Mouse (Mus musculus): ENCODE measurements at regions not wholly inside any gene's neighbourhood (a gene's known extent, or its start where the extent isn't known, plus 50 kb on each side); places are given as distances from the start of the nearest gene placed in this dataset.

- intact Hi-C loops (cut with DNase I; ENCODE audit: low total_unique reads) = loop anchor here (10.0 kb wide), 1 partner anchor 47 kb away; no protein-coding TSS in a partner anchor
- DNase-seq = no peak
These were observed 269.3 kb downstream of the Foxo1 start for GRCm38 (mm10) chr3:52537362-52537911.

GRCm38 (mm10) chr3:52535411-52536021, 267.4 kb downstream of the Foxo1 start:
- intact Hi-C loops (cut with DNase I; ENCODE audit: low total_unique reads) = loop anchor here (10.0 kb wide), 1 partner anchor 49 kb away; no protein-coding TSS in a partner anchor
- no peak for DNase-seq

GRCm38 (mm10) chr3:52534118-52534517, 266.0 kb downstream of the Foxo1 start:
- no peak for DNase-seq

GRCm38 (mm10) chr3:52531686-52532351, 263.7 kb downstream of the Foxo1 start:
- intact Hi-C loops (cut with DNase I; ENCODE audit: low total_unique reads) = loop anchor here (10.0 kb wide), 1 partner anchor 53 kb away; no protein-coding TSS in a partner anchor
- no peak for DNase-seq

More at GRCm38 (mm10) chr3:52534118-52534517, 266.0 kb downstream of the Foxo1 start:
- intact Hi-C loops (cut with DNase I; ENCODE audit: low total_unique reads) = loop anchor here (10.0 kb wide), 1 partner anchor 51 kb away; no protein-coding TSS in a partner anchor

GRCm38 (mm10) chr3:52530406-52530970, 262.4 kb downstream of the Foxo1 start:
- DNase-seq = no peak
- intact Hi-C loops (cut with DNase I; ENCODE audit: low total_unique reads) = loop anchor here (10.0 kb wide), 1 partner anchor 54 kb away; no protein-coding TSS in a partner anchor

GRCm38 (mm10) chr3:52529136-52529535, 261.0 kb downstream of the Foxo1 start:
- intact Hi-C loops (cut with DNase I; ENCODE audit: low total_unique reads) = no loop called here
- DNase-seq = no peak

- intact Hi-C loops (cut with DNase I; ENCODE audit: low total_unique reads) = no loop called here
- no peak for DNase-seq
These were observed 260.4 kb downstream of the Foxo1 start for GRCm38 (mm10) chr3:52528521-52528920.

- no peak for DNase-seq
- intact Hi-C loops (cut with DNase I; ENCODE audit: low total_unique reads) = no loop called here
These were observed 259.6 kb downstream of the Foxo1 start for GRCm38 (mm10) chr3:52527781-52528180.

GRCm38 (mm10) chr3:52527010-52527754, 259.0 kb downstream of the Foxo1 start:
- intact Hi-C loops (cut with DNase I; ENCODE audit: low total_unique reads) = no loop called here

GRCm38 (mm10) chr3:52522886-52523285, 254.8 kb downstream of the Foxo1 start:
- intact Hi-C loops (cut with DNase I; ENCODE audit: low total_unique reads) = no loop called here

More at GRCm38 (mm10) chr3:52527010-52527754, 259.0 kb downstream of the Foxo1 start:
- no peak for DNase-seq

GRCm38 (mm10) chr3:52520609-52520947, 252.4 kb downstream of the Foxo1 start:
- intact Hi-C loops (cut with DNase I; ENCODE audit: low total_unique reads) = no loop called here
- no peak for DNase-seq

More at GRCm38 (mm10) chr3:52522886-52523285, 254.8 kb downstream of the Foxo1 start:
- no peak for DNase-seq

GRCm38 (mm10) chr3:52519910-52520608, 251.9 kb downstream of the Foxo1 start:
- intact Hi-C loops (cut with DNase I; ENCODE audit: low total_unique reads) = no loop called here
- no peak for DNase-seq

GRCm38 (mm10) chr3:52517808-52518207, 249.7 kb downstream of the Foxo1 start:
- no peak for DNase-seq
- intact Hi-C loops (cut with DNase I; ENCODE audit: low total_unique reads) = no loop called here

- intact Hi-C loops (cut with DNase I; ENCODE audit: low total_unique reads) = no loop called here
- DNase-seq = no peak
These were observed 248.6 kb downstream of the Foxo1 start for GRCm38 (mm10) chr3:52516691-52517090.

GRCm38 (mm10) chr3:52512761-52513160, 244.6 kb downstream of the Foxo1 start:
- DNase-seq = no peak
- intact Hi-C loops (cut with DNase I; ENCODE audit: low total_unique reads) = no loop called here

- intact Hi-C loops (cut with DNase I; ENCODE audit: low total_unique reads) = no loop called here
- DNase-seq = no peak
These were observed 243.4 kb downstream of the Foxo1 start for GRCm38 (mm10) chr3:52511549-52511948.

GRCm38 (mm10) chr3:52510831-52511230, 242.7 kb downstream of the Foxo1 start:
- DNase-seq = no peak
- intact Hi-C loops (cut with DNase I; ENCODE audit: low total_unique reads) = no loop called here

- intact Hi-C loops (cut with DNase I; ENCODE audit: low total_unique reads) = no loop called here
- no peak for DNase-seq
These were observed 242.1 kb downstream of the Foxo1 start for GRCm38 (mm10) chr3:52510088-52510765.

GRCm38 (mm10) chr3:52503925-52504324, 235.8 kb downstream of the Foxo1 start:
- DNase-seq = no peak
- intact Hi-C loops (cut with DNase I; ENCODE audit: low total_unique reads) = no loop called here
